ENCODE assay signal across 8 mouse cellular contexts in genomic region chr13:39440907-39441306, GRCm38 (mm10).
DNase-seq lines count a peak whose midpoint lies in the region; ATAC-seq lines count a peak whose summit lies in the region.

No protein-coding gene starts in this region.

- DNase-seq in A20 (ENCODE audit: low read depth, low spot score) (peak; percentile 29), WW6 (ENCODE audit: low read depth, low spot score) (peak; percentile 16)
- DNase-seq in cerebellum, postnatal 36 days, result peak; percentile 67 to 75
- DNase-seq in gastrocnemius, postnatal 10 days, result peak; percentile 50
- DNase-seq in kidney, postnatal 36 days, result peak; percentile 27 to 74
- DNase-seq in lung, adult 18-20 months, result peak; percentile 17 to 35
- peak; percentile 83 for DNase-seq in retina, postnatal 1 day

- ATAC-seq in inflammation-experienced regulatory T-cells, adult 6 months, result no peak

Comparison
In these comparisons a context has a peak if more than half of its experiments do, and no peak if none do; other contexts are left out.
1. DNase-seq: peak in every context shown above with its lines; median percentile 83 in retina, postnatal 1 day; 71 in cerebellum, postnatal 36 days; 50 in kidney, postnatal 36 days; 50 in gastrocnemius, postnatal 10 days; 29 in A20; 26 in lung, adult 18-20 months; 16 in WW6.